Mouse (Mus musculus) heart, adult 2 months (tissue): ENCODE results near the gene Fam3b. TPM values are rescaled to one million over a fixed set of nuclear protein-coding genes. Genes with fewer than 3 reads are reported as not detected.

ENCODE experiments used
- DNase-seq, 2 experiments: peaks; one replicate each; pipeline ENCODE4 v3.0.0; 2021
- H3K27ac ChIP-seq: fragments of 200-600 bp; 2 replicates; pipeline ENCODE4 v1.8.1; 2022
- H3K27me3 ChIP-seq: fragments of 200-500 bp; 2 replicates; pipeline ENCODE4 v1.6.1; 2012; ENCODE audit warnings: mild to moderate bottlenecking, low read length, inconsistent platforms, mixed read lengths; ENCODE audit not compliant: control insufficient read depth, insufficient read depth
- H3K36me3 ChIP-seq: fragments of 200-500 bp; 2 replicates; pipeline ENCODE4 v1.6.1; 2012; ENCODE audit warnings: low read length, inconsistent platforms; ENCODE audit not compliant: control insufficient read depth, insufficient read depth
- H3K4me1 ChIP-seq: fragments of 200-500 bp; 2 replicates; pipeline ENCODE4 v1.6.1; 2011; ENCODE audit warnings: low read length; ENCODE audit not compliant: control insufficient read depth, insufficient read depth
- H3K4me3 ChIP-seq: fragments of 200-600 bp; 2 replicates; pipeline ENCODE4 v1.8.1; 2022
- H3K79me2 ChIP-seq: fragments of 200-500 bp; replicated peaks from 2 replicates; pipeline ENCODE4 v1.6.1; 2012; ENCODE audit warnings: mild to moderate bottlenecking, inconsistent platforms, low read length, moderate library complexity, mixed read lengths; ENCODE audit not compliant: control insufficient read depth, insufficient read depth
- H3K9ac ChIP-seq: fragments of 200-500 bp; 2 replicates; pipeline ENCODE4 v1.6.1; 2012; ENCODE audit warnings: low read depth, mild to moderate bottlenecking, control low read depth, inconsistent platforms, low read length, mixed read lengths
- CTCF ChIP-seq: fragments of 200-600 bp; IDR thresholded peaks from 2 replicates; pipeline ENCODE4 v1.8.1; 2022; ENCODE audit warnings: antibody characterized with exemption, mild to moderate bottlenecking, moderate library complexity
- EP300 ChIP-seq: fragments of 200-500 bp; IDR thresholded peaks from 2 replicates; pipeline ENCODE4 v1.6.1; 2011; ENCODE audit warnings: low read depth, low read length, control low read depth; ENCODE audit not compliant: insufficient read depth
- POLR2A ChIP-seq: fragments of 200-500 bp; IDR thresholded peaks from 2 replicates; pipeline ENCODE4 v1.6.1; 2011; ENCODE audit warnings: mild to moderate bottlenecking, low read depth, low read length, control low read depth; ENCODE audit not compliant: insufficient read depth
- WGBS: fragments of 180-500 bp; shearing (Covaris S2); methylation state at CpG from one replicate; pipeline ENCODE4 v1.1.7; 2018; 5-methylcytosine and 5-hydroxymethylcytosine counted together
- intact Hi-C: fragments of 180-260 bp; cut with DNase I; formaldehyde crosslinking; loops from one replicate; pipeline ENCODE4 v1.15.1; 2025
- long read RNA-seq: library from polyadenylated mRNA; stranded (forward); transcript quantifications from one replicate; pipeline ENCODE4 v2.0.0, GENCODE M21; 2021
- polyA plus RNA-seq: library from polyadenylated mRNA; depleted of rRNA; stranded (reverse); fragments of >200 nt; gene quantifications from 2 replicates; pipeline ENCODE4 v1.2.3, GENCODE M21; 2012; rRNA removed
- total RNA-seq, 2 experiments: library from RNA; stranded (reverse); gene quantifications; 2 replicates each; pipeline ENCODE4 v1.2.3; 2021

Fam3b gene
- total RNA-seq (not detected), polyA plus RNA-seq (not detected in 2 replicates)
- long read RNA-seq = 0 reads

DNA sequence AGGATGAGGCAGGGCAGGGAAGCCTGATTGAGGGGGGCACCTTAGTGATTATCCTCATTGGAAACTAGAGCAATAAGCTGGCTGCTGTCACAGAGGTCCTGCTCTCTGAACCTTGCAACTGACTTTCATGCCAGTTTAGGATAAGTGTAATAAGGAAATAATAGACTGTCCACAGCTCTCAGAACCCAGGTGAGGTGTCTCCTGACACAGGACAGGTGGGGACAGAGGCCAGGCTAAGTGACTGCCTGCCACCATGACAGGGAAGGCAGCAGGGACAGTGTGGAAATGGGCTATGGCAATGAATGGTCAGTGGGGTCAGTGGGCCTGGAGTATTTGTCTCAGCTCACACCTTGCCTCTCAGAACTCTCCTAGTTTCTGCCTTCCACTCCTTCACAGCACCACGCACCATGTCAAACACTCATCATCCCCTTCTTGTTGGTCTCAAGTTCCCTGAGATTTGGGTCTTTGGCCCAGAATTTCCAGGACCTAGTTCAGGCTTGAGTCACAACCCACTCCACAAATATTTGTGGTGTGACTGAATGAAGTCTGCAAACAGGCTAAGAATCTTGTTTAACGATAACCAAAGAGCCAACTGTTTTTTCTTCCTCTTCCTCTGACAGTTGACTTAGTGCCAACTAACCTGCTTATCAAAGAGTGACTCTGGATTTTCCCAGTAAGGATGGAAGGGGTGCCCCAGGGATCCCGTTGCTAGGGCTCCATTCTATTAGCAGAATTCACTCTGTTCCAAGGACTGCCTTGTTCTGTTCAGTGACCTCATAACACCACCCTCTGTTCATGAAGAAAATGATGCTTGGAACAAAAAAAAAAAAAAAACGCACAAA, at the start of gene Fam3b:
TSS of gene Fam3b (minus strand) at position 718 of the 842 bp plus-strand sequence.
- H3K4me1 ChIP-seq = peaks cover 3% of the 10 kb centered on the region
- H3K4me3 ChIP-seq = no peak within 1 kb of the TSS
- no peaks in the 10 kb centered on the region; the same call in 1 of the 2 replicates for H3K36me3 ChIP-seq
- H3K79me2 ChIP-seq = no peaks in the 10 kb centered on the region
- no peak within 1 kb of the TSS for H3K27ac ChIP-seq
- intact Hi-C loops = no loop called here
- 40% methylated on average over 4 of the region's 4 CpGs for WGBS
- no peaks in the 10 kb centered on the region for H3K27me3 ChIP-seq
- H3K9ac ChIP-seq = no peak within 1 kb of the TSS
- no peak for DNase-seq
- TF ChIP-seq EP300 (no peak), POLR2A (no peak), CTCF (no peak)

DNA sequence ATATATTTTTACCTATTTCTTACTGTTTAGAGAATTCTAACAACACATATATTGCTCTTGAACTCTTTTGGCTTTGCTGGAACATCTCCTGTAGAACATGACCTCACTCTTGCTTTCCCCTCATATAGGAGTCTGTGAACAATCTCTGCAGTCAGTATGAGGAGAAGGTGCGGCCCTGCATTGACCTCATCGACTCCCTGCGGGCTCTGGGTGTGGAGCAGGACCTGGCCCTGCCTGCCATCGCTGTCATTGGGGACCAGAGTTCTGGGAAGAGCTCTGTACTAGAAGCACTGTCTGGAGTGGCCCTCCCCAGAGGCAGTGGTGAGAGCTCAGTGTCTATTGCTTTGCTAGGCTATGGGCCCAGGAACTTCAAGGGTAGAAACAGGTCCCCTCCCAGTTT, 29.7 kb upstream of the Fam3b start:
- Histone ChIP-seq H3K4me3 (no peak overlapping the region), H3K27me3 (no peaks in the 10 kb centered on the region), H3K9ac (no peak overlapping the region), H3K36me3 (peaks cover 16% of the 10 kb centered on the region), H3K79me2 (no peaks in the 10 kb centered on the region), H3K4me1 (peaks cover 1% of the 10 kb centered on the region; the same call in 1 of the 2 replicates), H3K27ac (no peak overlapping the region)
- TF ChIP-seq CTCF (no peak), POLR2A (no peak)
- no peak for DNase-seq
- intact Hi-C loops = no loop called here
- WGBS = 78% methylated on average over 4 of the region's 4 CpGs

DNA sequence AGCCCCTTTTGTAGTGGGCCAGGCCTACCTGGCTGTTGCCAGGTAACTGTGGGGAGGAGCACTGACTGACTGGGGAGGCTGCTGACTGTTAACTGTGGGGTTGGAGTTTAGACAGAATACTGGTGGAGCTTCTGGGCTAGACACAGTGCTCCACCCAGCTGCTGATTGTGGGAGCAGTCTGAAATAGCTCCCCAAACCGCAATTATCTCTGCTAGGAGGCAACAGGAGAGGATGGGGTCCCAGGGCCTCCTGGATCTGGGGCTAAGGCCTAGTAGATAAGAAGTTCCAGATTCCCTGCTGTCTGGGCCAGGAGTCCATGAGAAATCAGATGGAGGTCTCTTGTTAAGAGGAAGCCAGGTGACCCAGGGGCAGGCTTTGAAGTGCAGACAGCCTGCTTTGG, 22.2 kb upstream of the Fam3b start:
- H3K9ac ChIP-seq = peak overlapping the region; percentile 63
- TF ChIP-seq CTCF = no peak
- no peak for TF ChIP-seq EP300
- H3K4me3 ChIP-seq = peak overlapping the region; percentile 58; the same call in 1 of the 2 replicates
- peaks cover 26% of the 10 kb centered on the region for H3K4me1 ChIP-seq
- DNase-seq = peak in 1 of 2 experiments; percentile 28
- no peaks in the 10 kb centered on the region for H3K27me3 ChIP-seq
- peak overlapping the region; percentile 96 for H3K27ac ChIP-seq
- H3K79me2 ChIP-seq = no peaks in the 10 kb centered on the region; the same call in 1 of the 2 replicates
- 16% methylated on average over 1 of the region's 1 CpGs for WGBS
- peaks cover 13% of the 10 kb centered on the region for H3K36me3 ChIP-seq
- intact Hi-C loops = no loop called here

DNA sequence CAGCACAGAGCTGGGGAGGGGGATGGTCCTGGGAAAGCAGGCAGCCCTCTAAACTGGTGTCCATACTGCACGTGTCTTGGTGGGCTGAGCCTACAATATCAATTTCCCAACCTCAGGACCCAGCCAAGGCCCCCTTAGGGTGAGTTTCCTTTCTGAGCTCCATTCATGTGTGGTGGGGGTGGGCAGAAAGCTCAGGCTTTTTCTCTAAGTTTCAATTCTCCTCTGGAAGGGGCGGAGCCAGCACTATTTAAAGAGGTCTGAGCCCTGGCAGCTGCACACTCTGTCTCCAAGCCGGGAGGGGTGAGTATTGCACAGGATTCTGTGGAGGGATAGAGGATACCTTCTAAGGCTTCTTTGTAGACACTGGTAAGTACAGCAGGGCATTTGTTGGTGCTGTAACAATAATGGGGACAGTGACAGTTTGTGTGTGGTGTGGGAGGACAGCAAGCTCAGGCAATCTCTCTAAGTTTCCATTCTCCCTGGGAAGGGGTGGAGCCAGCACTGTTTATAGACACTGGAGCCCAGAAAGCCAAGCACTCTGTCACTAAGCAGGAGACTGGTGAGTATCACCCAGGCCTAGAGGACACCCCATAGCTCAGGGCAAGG, 21.3 kb upstream of the Fam3b start:
- Histone ChIP-seq H3K36me3 (peaks cover 7% of the 10 kb centered on the region), H3K4me1 (peaks cover 26% of the 10 kb centered on the region), H3K79me2 (no peaks in the 10 kb centered on the region; the same call in 1 of the 2 replicates), H3K4me3 (peak overlapping the region; percentile 58), H3K27ac (peak overlapping the region; percentile 96), H3K27me3 (no peaks in the 10 kb centered on the region), H3K9ac (peak overlapping the region; percentile 67)
- TF ChIP-seq EP300 = peak; percentile 38; the same call in 1 of the 2 replicates
- TF ChIP-seq POLR2A = peak; percentile 72
- TF ChIP-seq CTCF = no peak
- WGBS = 3% methylated on average over 3 of the region's 3 CpGs
- intact Hi-C loops = no loop called here
- peak; percentile 78 to 84 for DNase-seq

DNA sequence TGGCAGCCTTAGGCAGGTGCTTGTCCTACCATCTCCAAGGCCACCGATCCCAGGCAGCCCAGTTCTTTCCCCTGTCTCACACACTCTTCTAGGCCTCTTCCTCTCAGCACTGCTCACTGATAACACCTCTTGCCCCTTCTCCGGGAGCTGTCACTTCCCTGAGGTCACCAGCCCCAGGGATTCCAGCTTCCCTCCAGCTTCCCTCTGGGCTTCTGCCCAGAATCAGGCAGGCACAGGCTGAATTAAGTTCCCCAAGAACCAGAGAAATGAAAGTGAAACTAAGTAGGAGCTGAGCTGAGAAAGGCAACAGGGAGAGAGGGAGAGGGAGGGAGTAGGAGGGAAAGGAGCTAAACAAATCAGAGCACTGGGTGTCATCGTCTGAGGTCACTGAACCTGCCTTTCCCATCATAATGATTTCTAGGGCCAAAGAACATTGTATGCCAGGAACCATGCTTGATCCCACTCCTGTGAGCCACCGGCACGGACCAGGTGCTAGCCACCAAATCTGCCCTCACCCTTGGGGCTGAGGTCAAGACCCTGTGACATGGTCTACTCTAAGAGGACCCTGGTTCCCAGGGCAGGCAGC, 20.4 kb upstream of the Fam3b start:
- DNase-seq = peak; percentile 76 to 82
- peak overlapping the region; percentile 58 for H3K4me3 ChIP-seq
- TF ChIP-seq EP300 = no peak
- peak; percentile 63 for TF ChIP-seq POLR2A
- TF ChIP-seq CTCF = no peak
- H3K9ac ChIP-seq = peak overlapping the region; percentile 67
- peaks cover 7% of the 10 kb centered on the region for H3K36me3 ChIP-seq
- H3K27ac ChIP-seq = peak overlapping the region; percentile 96
- WGBS = 0% methylated on average over 5 of the region's 5 CpGs
- H3K4me1 ChIP-seq = peaks cover 24% of the 10 kb centered on the region
- no peaks in the 10 kb centered on the region for H3K27me3 ChIP-seq
- no peaks in the 10 kb centered on the region; the same call in 1 of the 2 replicates for H3K79me2 ChIP-seq
- intact Hi-C loops = loop anchor here (5.0 kb wide), 1 partner anchor 73 kb away; the partner anchor contains the start of gene Mx1
